In the genomic region with DNA sequence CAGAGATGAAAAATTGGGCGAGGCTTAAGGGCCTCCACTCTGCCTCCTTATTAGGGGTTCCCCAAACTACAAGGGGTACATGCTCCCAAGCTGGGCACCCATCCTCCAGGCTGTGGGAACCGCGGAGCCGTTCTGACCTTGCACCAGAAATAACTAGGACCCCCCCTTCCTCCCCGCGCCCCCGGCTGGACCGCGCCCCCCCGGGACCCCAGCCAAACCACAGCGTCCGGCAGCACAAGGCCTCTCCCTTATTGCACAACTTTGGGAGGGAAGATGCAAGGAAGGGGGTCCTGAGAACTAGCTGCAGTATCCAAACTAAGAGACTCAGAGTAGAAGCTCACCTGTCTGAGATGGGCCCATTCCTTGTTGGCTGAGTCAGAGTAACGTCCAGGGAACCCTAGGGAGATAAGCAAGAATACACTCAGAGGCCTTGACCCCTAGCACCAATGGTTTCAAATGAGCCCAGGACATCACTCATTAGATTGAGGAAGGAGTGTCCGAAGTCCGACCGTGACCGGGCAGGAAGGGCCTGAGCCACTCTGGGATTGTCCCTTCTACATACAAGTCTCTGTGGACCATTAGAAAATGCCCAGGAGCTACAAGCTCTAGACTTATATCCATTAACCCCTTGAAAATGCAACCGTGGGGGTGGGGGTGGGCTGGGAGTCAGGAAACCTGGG, we compare ENCODE assay signal across 8 mouse cellular contexts. TPM values are rescaled to one million over a fixed set of nuclear protein-coding genes. Genes with fewer than 3 reads are reported as not detected.
DNase-seq lines count a peak whose midpoint lies in the region; ATAC-seq and TF ChIP-seq lines count a peak whose summit lies in the region.
"Had no signal": no experiment of that assay in that cellular context is flagged by ENCODE, and none has a peak within 500 bp of the region (broad histone marks: within the 10 kb centered on the region; RNA-seq: fewer than 3 reads in every experiment).

No protein-coding gene starts in this region.

- peaks cover 44% of the 10 kb centered on the region for H3K36me3 ChIP-seq in heart, embryonic 15.5 days
- peaks cover 22% of the 10 kb centered on the region for H3K36me3 ChIP-seq in stomach, embryonic 16.5 days (ENCODE audit: control insufficient read depth, insufficient read depth, low read length)

- peak overlapping the region; percentile 91 for H3K4me2 ChIP-seq in heart, embryonic 15.5 days
- H3K4me2 ChIP-seq in stomach, embryonic 16.5 days (ENCODE audit: low read depth, low read length) = peak overlapping the region; percentile 92

- no peak for TF ChIP-seq POLR2A in lung, adult 2 months (IDR thresholded peaks at IDR 0.05; ENCODE audit: borderline replicate concordance, extremely low read depth, low read depth, low read length)

- H3K27ac ChIP-seq in heart, embryonic 15.5 days = no peak overlapping the region
- H3K27ac ChIP-seq in stomach, embryonic 16.5 days (ENCODE audit: low read length) = no peak overlapping the region
- H3K27ac ChIP-seq: liver, embryonic 15.5 days had no signal

- H3K4me3 ChIP-seq in lung, adult 2 months (replicated peaks; ENCODE audit: extremely low read depth, low read depth, low read length) = peak overlapping the region; percentile 6
- peak overlapping the region; percentile 82 for H3K4me3 ChIP-seq in heart, embryonic 15.5 days
- peak overlapping the region; percentile 85 for H3K4me3 ChIP-seq in stomach, embryonic 16.5 days (replicated peaks; ENCODE audit: low read length)

- no peak for ATAC-seq in heart, embryonic 15.5 days (replicated peaks; ENCODE audit: insufficient number of reproducible peaks, insufficient read depth, low FRiP score, low read depth)
- no peak for ATAC-seq in stomach, embryonic 16.5 days (ENCODE audit: insufficient read depth, low FRiP score)

- no peak for DNase-seq in lung, adult 2 months
- DNase-seq in lung, postnatal 25 days (ENCODE audit: low spot score) = no peak
- peak; percentile 81 to 83 for DNase-seq in kidney, postnatal 4 days
- DNase-seq in right cerebral cortex, postnatal 4 days = no peak
- DNase-seq in frontal cortex, postnatal 36 days (ENCODE audit: low spot score in 2 of 2) = no peak

- WGBS in lung, adult 2 months = 43% methylated on average over 18 of the region's 18 CpGs
- WGBS in heart, embryonic 15.5 days = 67% methylated on average over 18 of the region's 18 CpGs
- 71% methylated on average over 18 of the region's 18 CpGs for WGBS in stomach, embryonic 16.5 days

- peaks cover 40% of the 10 kb centered on the region for H3K27me3 ChIP-seq in heart, embryonic 15.5 days
- H3K27me3 ChIP-seq in stomach, embryonic 16.5 days (ENCODE audit: control insufficient read depth, insufficient read depth, low read length) = no peaks in the 10 kb centered on the region; the same call in 1 of the 2 replicates

- peaks cover 15% of the 10 kb centered on the region for H3K4me1 ChIP-seq in lung, adult 2 months (ENCODE audit: control insufficient read depth, insufficient read depth, low read length)
- H3K4me1 ChIP-seq in heart, embryonic 15.5 days (replicated peaks) = peaks cover 52% of the 10 kb centered on the region
- peaks cover 32% of the 10 kb centered on the region for H3K4me1 ChIP-seq in stomach, embryonic 16.5 days (ENCODE audit: control insufficient read depth, insufficient read depth, low read length)

- H3K9ac ChIP-seq in heart, embryonic 15.5 days = peak overlapping the region; percentile 71; the same call in 1 of the 2 replicates
- peak overlapping the region; percentile 90 for H3K9ac ChIP-seq in stomach, embryonic 16.5 days (ENCODE audit: low read length)
- H3K9ac ChIP-seq: liver, embryonic 15.5 days had no signal

- no peak for TF ChIP-seq CTCF in lung, adult 2 months (IDR thresholded peaks at IDR 0.05; ENCODE audit: insufficient read depth, low read length)

- no peaks in the 10 kb centered on the region for H3K9me3 ChIP-seq in heart, embryonic 15.5 days (replicated peaks)
- H3K9me3 ChIP-seq in stomach, embryonic 16.5 days (replicated peaks; ENCODE audit: control insufficient read depth, low read length) = no peaks in the 10 kb centered on the region
- H3K9me3 ChIP-seq: liver, embryonic 15.5 days had no signal

RNA-seq across cellular contexts. Expression of gene Cntnap1, which starts 1.9 kb away (rescaled TPM):
- polyA plus RNA-seq in lung, adult 2 months (2012; rRNA removed) = 2.6 and 2.7 TPM in 2 replicates
- polyA plus RNA-seq in heart, embryonic 15.5 days (2015; fragmentation: Nextera tagmentation; extraction: Ambion mirVana) = 0.50 and 0.85 TPM in 2 replicates
- 2.3 and 2.6 TPM in 2 replicates for polyA plus RNA-seq in stomach, embryonic 16.5 days (2015; fragmentation: Nextera tagmentation; extraction: Ambion mirVana)

RNA-seq across cellular contexts. Expression of gene Plekhh3, which starts 2.7 kb away (rescaled TPM):
- polyA plus RNA-seq in lung, adult 2 months (2012; rRNA removed) = 41.2 and 47.4 TPM in 2 replicates
- 10.5 and 13.6 TPM in 2 replicates for polyA plus RNA-seq in heart, embryonic 15.5 days (2015; fragmentation: Nextera tagmentation; extraction: Ambion mirVana)
- polyA plus RNA-seq in stomach, embryonic 16.5 days (2015; fragmentation: Nextera tagmentation; extraction: Ambion mirVana) = 17.6 and 18.7 TPM in 2 replicates

RNA-seq across cellular contexts. Expression of gene Ccr10, which starts 6.8 kb away (rescaled TPM):
- 0.45 and 0.62 TPM in 2 replicates for polyA plus RNA-seq in lung, adult 2 months (2012; rRNA removed)
- polyA plus RNA-seq in heart, embryonic 15.5 days (2015; fragmentation: Nextera tagmentation; extraction: Ambion mirVana) = 0.28 and 0.38 TPM in 2 replicates
- polyA plus RNA-seq in stomach, embryonic 16.5 days (2015; fragmentation: Nextera tagmentation; extraction: Ambion mirVana) = 0.26 and 0.43 TPM in 2 replicates

RNA-seq across cellular contexts. Expression of gene Tubg2, which starts 12.7 kb away (rescaled TPM):
- 2.4 and 3.2 TPM in 2 replicates for polyA plus RNA-seq in lung, adult 2 months (2012; rRNA removed)
- 2.7 and 3.4 TPM in 2 replicates for polyA plus RNA-seq in heart, embryonic 15.5 days (2015; fragmentation: Nextera tagmentation; extraction: Ambion mirVana)
- polyA plus RNA-seq in stomach, embryonic 16.5 days (2015; fragmentation: Nextera tagmentation; extraction: Ambion mirVana) = 3.9 and 4.6 TPM in 2 replicates

RNA-seq across cellular contexts. Expression of gene Tubg1, which starts 48.7 kb away (rescaled TPM):
- 10.7 and 14.4 TPM in 2 replicates for polyA plus RNA-seq in lung, adult 2 months (2012; rRNA removed)
- polyA plus RNA-seq in heart, embryonic 15.5 days (2015; fragmentation: Nextera tagmentation; extraction: Ambion mirVana) = 62.1 and 71.6 TPM in 2 replicates
- polyA plus RNA-seq in stomach, embryonic 16.5 days (2015; fragmentation: Nextera tagmentation; extraction: Ambion mirVana) = 63.0 and 63.5 TPM in 2 replicates

Comparison
In these comparisons a context has a peak if more than half of its experiments do, and no peak if none do; other contexts are left out.
1. DNase-seq: peak in kidney, postnatal 4 days (2 of 2); none in lung, adult 2 months (single experiment), lung, postnatal 25 days (single experiment), right cerebral cortex, postnatal 4 days (single experiment) and frontal cortex, postnatal 36 days (0 of 2).
2. H3K4me3 ChIP-seq: peak in every context shown above with its lines; median percentile 85 in stomach, embryonic 16.5 days; 82 in heart, embryonic 15.5 days; 6 in lung, adult 2 months.